Mouse (Mus musculus) forebrain, postnatal 0 days (tissue): ENCODE results near the gene Tmem132c. TPM values are rescaled to one million over a fixed set of nuclear protein-coding genes. Genes with fewer than 3 reads are reported as not detected.
A peak's percentile ranks its signal among the peaks of the same experiment; 100 is the strongest.
"Not testable (repeated sequence)": the region's sequence is repeated elsewhere in the genome, so short reads cannot be mapped to it uniquely, and the experiment has no call there.

Experiments used
- ATAC-seq: fragments of 200-750 bp; cut with Nextera tagmentation; 2 replicates; pipeline ENCODE4 v1.8.0; 2017; ENCODE audit warnings: mild to moderate bottlenecking, moderate library complexity
- DNase-seq: peaks from one replicate; pipeline ENCODE4 v3.0.0-alpha.2; 2015
- H3K27ac ChIP-seq: fragments of 300-500 bp; sonication (generic); 2 replicates; pipeline ENCODE4 v1.5.1; 2014; ENCODE audit warnings: low read depth, mild to moderate bottlenecking, antibody characterized with exemption, low read length, moderate library complexity, mixed read lengths
- H3K27me3 ChIP-seq: fragments of 300-500 bp; sonication (generic); 2 replicates; pipeline ENCODE4 v1.6.1; 2014; ENCODE audit warnings: mild to moderate bottlenecking, low read length, mixed read lengths; ENCODE audit not compliant: insufficient read depth
- H3K36me3 ChIP-seq: fragments of 300-500 bp; sonication (generic); 2 replicates; pipeline ENCODE4 v1.6.1; 2014; ENCODE audit warnings: mild to moderate bottlenecking, moderate library complexity; ENCODE audit not compliant: insufficient read depth
- H3K4me1 ChIP-seq: fragments of 300-500 bp; sonication (generic); 2 replicates; pipeline ENCODE4 v1.6.1; 2014; ENCODE audit warnings: antibody characterized with exemption; ENCODE audit not compliant: insufficient read depth
- H3K4me2 ChIP-seq: fragments of 300-500 bp; sonication (generic); 2 replicates; pipeline ENCODE4 v1.6.1; 2014; ENCODE audit warnings: low read depth, mild to moderate bottlenecking, moderate library complexity
- H3K4me3 ChIP-seq: fragments of 300-500 bp; sonication (generic); 2 replicates; pipeline ENCODE4 v1.5.1; 2014; ENCODE audit warnings: low read depth, low read length, mixed read lengths
- H3K9ac ChIP-seq: fragments of 300-500 bp; sonication (generic); 2 replicates; pipeline ENCODE4 v1.6.1; 2014; ENCODE audit warnings: mild to moderate bottlenecking
- H3K9me3 ChIP-seq: fragments of 300-500 bp; sonication (generic); 2 replicates; pipeline ENCODE4 v1.6.1; 2016; ENCODE audit warnings: low read length
- CTCF ChIP-seq: sonication (generic); IDR thresholded peaks from 2 replicates; pipeline ENCODE4 v1.5.1; 2016; ENCODE audit warnings: antibody characterized with exemption, control low read depth, low read depth
- WGBS: fragments of 180-500 bp; shearing (Covaris S2); extraction: QIAGEN DNeasy Blood & Tissue Kit; methylation state at CpG from one replicate; pipeline ENCODE4 v1.1.7; 2014; 5-methylcytosine and 5-hydroxymethylcytosine counted together
- polyA plus RNA-seq: library from polyadenylated mRNA; unstranded; fragments of >200 nt; fragmentation: Nextera tagmentation; extraction: Ambion mirVana; gene quantifications from 2 replicates; pipeline ENCODE4 v1.2.1, GENCODE M21; 2015
- total RNA-seq: library from RNA; depleted of rRNA; stranded (reverse); fragments of >200 nt; gene quantifications from 2 replicates; pipeline ENCODE4 v1.2.3, GENCODE M21; 2014

Gene Tmem132c
- total and polyA plus RNA-seq, 2 experiments from 2014 or later: 7.5 to 25.6 TPM

DNA sequence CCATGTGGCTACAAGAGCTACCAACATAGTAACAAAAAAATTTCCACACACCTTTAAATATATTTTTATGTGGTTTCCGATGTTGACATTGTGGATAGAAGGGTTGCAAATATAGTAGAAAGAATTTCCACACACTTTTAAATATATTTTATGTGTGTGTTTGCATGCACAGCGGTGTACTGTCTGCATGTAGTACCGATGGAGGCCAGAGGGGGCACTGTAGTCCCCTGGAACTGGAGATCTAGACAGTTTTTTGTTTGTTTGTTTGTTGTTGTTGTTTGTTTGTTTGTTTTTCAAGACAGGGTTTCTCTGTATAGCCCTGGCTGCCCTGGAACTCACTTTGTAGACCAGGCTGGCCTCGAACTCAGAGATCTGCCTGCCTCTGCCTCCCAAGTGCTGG is 116.3 kb downstream of the Tmem132c start:
- H3K27me3 ChIP-seq, DNase-seq, H3K4me2 ChIP-seq, H3K9me3 ChIP-seq, H3K4me1 ChIP-seq, ATAC-seq, H3K4me3 ChIP-seq, H3K9ac ChIP-seq, H3K36me3 ChIP-seq, H3K27ac ChIP-seq: not testable (repeated sequence)
- TF ChIP-seq CTCF: peak; percentile 19; the same call in 1 of the 2 replicates
- WGBS: 94% methylated on average over 4 of the region's 4 CpGs

DNA sequence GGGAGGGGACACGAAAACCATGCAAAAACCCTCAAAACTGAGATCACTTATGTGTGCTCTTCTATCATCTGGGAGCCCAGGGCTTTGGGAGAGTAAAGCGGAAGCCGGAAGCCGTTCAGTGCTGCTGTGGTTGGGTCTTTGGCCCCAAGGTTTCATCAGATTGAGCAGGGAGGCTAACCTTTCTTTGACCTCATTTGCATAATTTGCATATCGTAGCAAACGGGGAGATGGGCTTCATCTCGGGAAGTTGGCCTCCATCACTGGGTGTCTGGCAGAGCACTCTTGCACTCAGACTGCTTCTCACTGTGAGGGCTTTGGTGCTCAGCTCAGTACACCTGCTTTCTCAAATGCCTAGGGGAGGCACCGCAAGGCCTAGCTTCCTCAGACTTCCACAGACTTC is 119.5 kb downstream of the Tmem132c start:
- H3K27me3 ChIP-seq: no peaks in the 10 kb centered on the region
- no peaks in the 10 kb centered on the region for H3K36me3 ChIP-seq
- 68% methylated on average over 8 of the region's 8 CpGs for WGBS
- H3K9me3 ChIP-seq: no peaks in the 10 kb centered on the region
- DNase-seq (no peak), ATAC-seq (no peak)
- H3K4me3 ChIP-seq: no peak overlapping the region
- no peak overlapping the region for H3K9ac ChIP-seq
- H3K4me1 ChIP-seq: no peaks in the 10 kb centered on the region
- H3K27ac ChIP-seq: no peak overlapping the region
- TF ChIP-seq CTCF: no peak
- no peak overlapping the region for H3K4me2 ChIP-seq

DNA sequence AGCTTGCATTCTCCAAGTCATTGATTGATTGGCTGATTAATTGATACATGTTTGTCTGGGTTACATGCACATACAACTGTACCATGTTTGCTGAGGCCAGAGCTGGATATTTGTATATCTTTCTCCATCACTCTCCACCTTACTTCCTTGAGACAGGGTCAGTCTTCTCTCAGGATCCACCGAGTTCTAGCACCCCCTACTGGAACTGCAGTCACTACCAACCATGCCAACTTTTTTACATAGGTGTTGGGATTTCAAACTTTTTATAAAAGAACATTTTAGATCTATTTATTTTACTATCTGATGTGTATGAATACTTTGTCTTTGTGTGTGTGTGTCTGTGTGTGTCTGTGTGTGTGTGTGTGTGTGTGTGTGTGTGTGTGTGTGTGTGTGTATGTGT is 123.5 kb downstream of the Tmem132c start:
- Histone ChIP-seq H3K4me1 (no peaks in the 10 kb centered on the region), H3K9ac (no peak overlapping the region), H3K36me3 (no peaks in the 10 kb centered on the region), H3K4me2 (no peak overlapping the region), H3K9me3 (peaks cover 4% of the 10 kb centered on the region; the same call in 1 of the 2 replicates), H3K27ac (no peak overlapping the region), H3K27me3 (no peaks in the 10 kb centered on the region), H3K4me3 (no peak overlapping the region)
- TF ChIP-seq CTCF: peak; percentile 11; the same call in 1 of the 2 replicates
- DNase-seq (no peak), ATAC-seq (no peak)
- 29% methylated on average over 1 of the region's 1 CpGs for WGBS

DNA sequence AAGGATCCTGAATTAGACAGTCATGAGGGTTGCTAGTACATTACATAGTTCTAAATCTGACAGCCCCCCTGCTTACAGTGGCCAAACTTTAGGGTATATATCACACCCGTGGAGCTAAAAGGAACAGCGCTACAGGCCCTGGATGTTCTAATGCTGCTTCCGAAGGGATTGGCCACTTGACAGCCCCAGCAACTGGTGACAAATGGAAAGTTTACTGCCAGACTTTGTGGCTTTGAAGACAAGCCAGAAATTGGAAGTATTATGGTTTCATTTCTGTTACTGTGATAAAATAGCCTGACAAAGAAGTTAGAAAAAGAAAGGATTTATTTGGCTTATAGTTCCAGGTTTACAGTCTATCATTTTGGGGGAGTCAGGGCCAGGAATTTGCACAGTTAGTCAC is 126.6 kb downstream of the Tmem132c start:
- Histone ChIP-seq H3K4me1 (no peaks in the 10 kb centered on the region), H3K27me3 (no peaks in the 10 kb centered on the region), H3K9ac (no peak overlapping the region), H3K4me2 (no peak overlapping the region), H3K9me3 (peaks cover 4% of the 10 kb centered on the region; the same call in 1 of the 2 replicates), H3K27ac (no peak overlapping the region), H3K36me3 (no peaks in the 10 kb centered on the region), H3K4me3 (no peak overlapping the region)
- DNase-seq (no peak), ATAC-seq (no peak)
- 88% methylated on average over 3 of the region's 3 CpGs for WGBS
- no peak for TF ChIP-seq CTCF

DNA sequence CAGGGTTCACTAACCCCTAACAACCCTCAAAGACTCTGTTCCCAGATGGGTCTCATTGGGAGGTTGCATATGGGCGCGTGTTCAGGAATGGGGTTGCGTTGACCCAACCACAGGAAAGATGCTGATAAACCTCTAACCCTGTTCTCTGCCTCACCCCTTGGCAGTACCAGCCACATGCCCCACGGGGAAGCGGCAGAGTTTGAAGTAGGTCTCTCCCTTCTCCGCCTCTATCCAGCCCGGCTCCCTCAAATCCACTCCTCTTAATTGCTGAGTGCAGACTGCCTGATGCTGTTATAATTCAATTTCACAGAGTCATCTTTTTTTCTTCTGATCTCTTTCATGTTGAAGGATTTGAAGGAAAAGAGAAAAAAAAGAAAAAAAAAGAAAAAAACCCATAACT is 128.2 kb downstream of the Tmem132c start:
- H3K4me1 ChIP-seq: no peaks in the 10 kb centered on the region
- no peaks in the 10 kb centered on the region for H3K27me3 ChIP-seq
- ATAC-seq (no peak), DNase-seq (no peak)
- H3K4me2 ChIP-seq: no peak overlapping the region
- WGBS: 61% methylated on average over 7 of the region's 7 CpGs
- TF ChIP-seq CTCF: no peak
- no peak overlapping the region for H3K9ac ChIP-seq
- H3K27ac ChIP-seq: 0 out of 2 replicates have a peak overlapping the region, but pooled peaks have one; percentile 2
- H3K9me3 ChIP-seq: peaks cover 4% of the 10 kb centered on the region; the same call in 1 of the 2 replicates
- H3K4me3 ChIP-seq: no peak overlapping the region
- H3K36me3 ChIP-seq: no peaks in the 10 kb centered on the region

DNA sequence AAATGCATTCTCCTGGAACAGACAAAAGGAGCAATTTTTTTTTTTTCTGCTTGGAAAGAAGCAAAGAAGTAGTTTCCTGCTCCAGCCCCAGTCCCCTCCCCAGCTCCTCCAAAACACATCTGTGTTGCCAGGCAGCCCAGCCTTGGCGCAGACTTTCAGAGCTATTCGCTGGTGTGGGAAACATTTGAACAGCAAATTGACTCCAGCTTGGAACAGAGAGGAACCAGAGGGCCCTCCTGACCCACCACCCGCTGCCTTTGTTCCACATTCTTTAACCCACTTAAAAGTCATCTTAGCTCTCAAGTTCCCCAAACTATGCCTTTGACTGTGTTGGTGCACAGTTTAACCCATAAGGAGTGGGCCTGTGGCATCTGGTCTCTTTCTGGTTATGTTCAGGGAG is 128.9 kb downstream of the Tmem132c start:
- no peak overlapping the region for H3K4me3 ChIP-seq
- no peaks in the 10 kb centered on the region for H3K4me1 ChIP-seq
- TF ChIP-seq CTCF: no peak
- peak; percentile 66 for DNase-seq
- H3K27ac ChIP-seq: 0 out of 2 replicates have a peak overlapping the region, but pooled peaks have one; percentile 9
- no peaks in the 10 kb centered on the region for H3K36me3 ChIP-seq
- H3K9me3 ChIP-seq: peaks cover 4% of the 10 kb centered on the region; the same call in 1 of the 2 replicates
- H3K4me2 ChIP-seq: no peak overlapping the region
- H3K9ac ChIP-seq: no peak overlapping the region
- no peaks in the 10 kb centered on the region for H3K27me3 ChIP-seq
- peak; percentile 73 for ATAC-seq
- WGBS: 10% methylated on average over 3 of the region's 3 CpGs

DNA sequence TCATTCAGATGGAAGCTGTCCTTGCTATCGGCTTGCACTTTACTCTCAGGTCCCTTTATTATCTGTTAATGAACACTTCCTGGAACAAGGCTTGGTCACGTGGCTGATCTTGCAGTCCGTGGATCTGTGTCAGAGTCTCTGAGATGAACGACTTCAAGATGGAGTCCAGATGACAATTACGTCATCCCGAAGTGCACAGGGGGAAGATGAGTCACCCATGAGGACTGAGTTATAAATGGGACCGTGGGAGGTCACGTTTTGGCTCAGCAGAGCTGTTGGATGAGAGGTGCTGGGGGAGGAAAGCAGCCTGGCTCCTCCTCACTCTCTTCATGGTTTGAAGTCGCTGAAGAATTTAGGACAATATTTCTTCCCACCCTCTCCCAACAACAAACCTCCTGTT is 132.6 kb downstream of the Tmem132c start:
- no peak for TF ChIP-seq CTCF
- Histone ChIP-seq H3K27ac (no peak overlapping the region), H3K4me1 (no peaks in the 10 kb centered on the region), H3K9ac (no peak overlapping the region), H3K9me3 (no peaks in the 10 kb centered on the region), H3K4me2 (no peak overlapping the region), H3K4me3 (no peak overlapping the region), H3K36me3 (no peaks in the 10 kb centered on the region), H3K27me3 (no peaks in the 10 kb centered on the region)
- 84% methylated on average over 9 of the region's 9 CpGs for WGBS
- DNase-seq (no peak), ATAC-seq (no peak)
